Mouse (Mus musculus) liver, adult 2 months (tissue): ENCODE measurements at regions not wholly inside any gene's neighbourhood (a gene's known extent, or its start where the extent isn't known, plus 50 kb on each side); places are given as distances from the start of the nearest gene placed in this dataset.

Source experiments
- DNase-seq: peaks from one replicate; pipeline ENCODE4 v3.0.0-alpha.2; 2011; ENCODE audit warnings: low read depth, low spot score; ENCODE audit errors: extremely low read depth
- H3K27ac ChIP-seq: fragments of 200-500 bp; replicated peaks from 2 replicates; pipeline ENCODE4 v1.5.1; 2012; ENCODE audit warnings: low read depth, mild to moderate bottlenecking, control low read depth, inconsistent platforms, low read length; ENCODE audit not compliant: insufficient read depth
- H3K27me3 ChIP-seq: fragments of 200-500 bp; 2 replicates; pipeline ENCODE4 v1.6.1; 2012; ENCODE audit warnings: mild to moderate bottlenecking, moderate library complexity, low read length, inconsistent platforms; ENCODE audit not compliant: control insufficient read depth, insufficient read depth
- H3K36me3 ChIP-seq: fragments of 200-500 bp; 2 replicates; pipeline ENCODE4 v1.6.1; 2012; ENCODE audit warnings: low read length, inconsistent platforms; ENCODE audit not compliant: control insufficient read depth, insufficient read depth
- H3K4me1 ChIP-seq: fragments of 200-500 bp; 2 replicates; pipeline ENCODE4 v1.6.1; 2011; ENCODE audit warnings: low read length; ENCODE audit not compliant: control insufficient read depth, insufficient read depth
- H3K4me3 ChIP-seq: fragments of 200-500 bp; 2 replicates; pipeline ENCODE4 v1.5.1; 2011; ENCODE audit warnings: low read depth, mild to moderate bottlenecking, control low read depth, low read length, moderate library complexity; ENCODE audit not compliant: insufficient read depth
- H3K79me2 ChIP-seq: fragments of 200-500 bp; 2 replicates; pipeline ENCODE4 v1.6.1; 2012; ENCODE audit warnings: inconsistent platforms, mild to moderate bottlenecking, low read length, moderate library complexity; ENCODE audit not compliant: control insufficient read depth, insufficient read depth
- H3K9ac ChIP-seq: fragments of 200-500 bp; 2 replicates; pipeline ENCODE4 v1.6.1; 2012; ENCODE audit warnings: low read depth, mild to moderate bottlenecking, control low read depth, inconsistent platforms, low read length
- CTCF ChIP-seq: fragments of 200-500 bp; IDR thresholded peaks from 2 replicates; pipeline ENCODE4 v1.5.1; 2011; ENCODE audit warnings: low read depth, low read length, control low read depth
- POLR2A ChIP-seq: fragments of 200-500 bp; IDR thresholded peaks from 2 replicates; pipeline ENCODE4 v1.6.1; 2011; ENCODE audit warnings: low read length, control low read depth; ENCODE audit not compliant: insufficient read depth; ENCODE audit errors: extremely low read depth
- WGBS: fragments of 180-500 bp; shearing (Covaris S2); methylation state at CpG from one replicate; pipeline ENCODE4 v1.1.7; 2018; 5-methylcytosine and 5-hydroxymethylcytosine counted together

GRCm38 (mm10) chr12:59307958-59308357 lies 88.4 kb upstream of the Fbxo33 start:
- TF ChIP-seq CTCF: no peak
- TF ChIP-seq POLR2A: no peak
- 66% methylated on average over 1 of the region's 1 CpGs for WGBS
- H3K27me3 ChIP-seq: no peaks in the 10 kb centered on the region
- H3K79me2 ChIP-seq: no peaks in the 10 kb centered on the region
- H3K9ac ChIP-seq: no peak overlapping the region
- DNase-seq: no peak
- H3K4me3 ChIP-seq: no peak overlapping the region
- no peaks in the 10 kb centered on the region for H3K4me1 ChIP-seq
- H3K27ac ChIP-seq: no peak overlapping the region
- H3K36me3 ChIP-seq: no peaks in the 10 kb centered on the region

- Histone ChIP-seq H3K27ac (no peak overlapping the region), H3K9ac (no peak overlapping the region), H3K79me2 (no peaks in the 10 kb centered on the region), H3K27me3 (no peaks in the 10 kb centered on the region), H3K4me3 (no peak overlapping the region), H3K36me3 (no peaks in the 10 kb centered on the region), H3K4me1 (no peaks in the 10 kb centered on the region)
- 62% methylated on average over 6 of the region's 6 CpGs for WGBS
- TF ChIP-seq POLR2A (no peak), CTCF (no peak)
- DNase-seq: no peak
Observed at GRCm38 (mm10) chr12:59304522-59304921, 85.0 kb upstream of the Fbxo33 start.
